Mouse (Mus musculus): ENCODE measurements around the gene Btf3.

DNA sequence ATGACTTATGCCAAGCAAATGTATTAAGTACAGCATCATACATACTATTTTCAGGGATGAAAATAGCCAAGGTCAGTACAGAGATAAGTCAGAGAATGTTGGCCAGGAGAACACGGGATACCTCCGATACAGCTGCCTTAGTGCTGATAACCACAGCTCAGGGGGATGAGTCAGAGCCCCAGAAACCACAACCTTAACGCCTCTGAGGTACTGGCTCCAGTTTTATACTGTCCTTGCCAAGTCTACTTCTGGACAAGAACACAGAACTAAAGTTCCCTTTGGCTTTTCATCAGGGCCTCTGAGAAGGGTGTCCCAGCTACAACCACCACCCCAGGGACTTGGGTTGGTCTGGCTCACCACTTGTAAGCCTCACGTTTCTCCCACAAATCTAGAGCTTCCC, 41.2 kb downstream of the Btf3 start:
- TF ChIP-seq CTCF (IDR thresholded peaks at IDR 0.05; ENCODE audit: insufficient read depth, low read length) (no peak), POLR2A (IDR thresholded peaks at IDR 0.05; ENCODE audit: borderline replicate concordance, extremely low read depth, low read depth, low read length) (no peak)
